Mouse (Mus musculus) ES-E14 (cell line): Measurements from ENCODE around the gene Gjb3.

Experiments
- HCFC1 ChIP-seq: IDR thresholded peaks from 2 replicates; pipeline ENCODE4 v1.6.1; 2012; ENCODE audit warnings: low read length, inconsistent platforms, borderline replicate concordance; ENCODE audit not compliant: insufficient read depth
- ZNF384 ChIP-seq: IDR thresholded peaks from 2 replicates; pipeline ENCODE4 v1.6.1; 2012; ENCODE audit warnings: low read depth, low read length, inconsistent platforms

DNA sequence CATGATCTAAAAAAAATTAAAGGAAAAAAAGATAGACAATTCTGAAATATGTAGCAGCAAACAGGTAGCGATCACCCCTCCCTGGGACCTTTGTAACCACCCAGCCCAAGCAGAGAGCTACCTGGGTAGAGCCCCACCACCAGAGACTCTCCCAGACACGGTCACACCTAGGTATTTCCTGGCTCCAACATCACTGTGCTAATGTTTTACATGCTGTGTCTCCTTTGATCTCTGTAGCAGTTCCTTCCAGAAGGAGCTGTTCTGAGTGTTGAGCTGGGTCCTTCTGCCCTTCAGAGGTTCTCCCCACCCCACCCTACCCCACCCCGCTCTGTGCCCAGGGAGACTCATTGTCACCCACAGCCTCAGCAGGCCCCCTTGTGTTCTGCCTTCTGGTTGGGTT lies 7.0 kb downstream of the Gjb3 start:
- TF ChIP-seq HCFC1: no peak
- no peak for TF ChIP-seq ZNF384
